Mouse (Mus musculus): ENCODE measurements around the gene Cdhr2. TPM values are rescaled to one million over a fixed set of nuclear protein-coding genes. Genes with fewer than 3 reads are reported as not detected.

Cdhr2 gene
- total RNA-seq, 2 experiments from 2014 or later: 0.07 TPM; not detected in 1

DNA sequence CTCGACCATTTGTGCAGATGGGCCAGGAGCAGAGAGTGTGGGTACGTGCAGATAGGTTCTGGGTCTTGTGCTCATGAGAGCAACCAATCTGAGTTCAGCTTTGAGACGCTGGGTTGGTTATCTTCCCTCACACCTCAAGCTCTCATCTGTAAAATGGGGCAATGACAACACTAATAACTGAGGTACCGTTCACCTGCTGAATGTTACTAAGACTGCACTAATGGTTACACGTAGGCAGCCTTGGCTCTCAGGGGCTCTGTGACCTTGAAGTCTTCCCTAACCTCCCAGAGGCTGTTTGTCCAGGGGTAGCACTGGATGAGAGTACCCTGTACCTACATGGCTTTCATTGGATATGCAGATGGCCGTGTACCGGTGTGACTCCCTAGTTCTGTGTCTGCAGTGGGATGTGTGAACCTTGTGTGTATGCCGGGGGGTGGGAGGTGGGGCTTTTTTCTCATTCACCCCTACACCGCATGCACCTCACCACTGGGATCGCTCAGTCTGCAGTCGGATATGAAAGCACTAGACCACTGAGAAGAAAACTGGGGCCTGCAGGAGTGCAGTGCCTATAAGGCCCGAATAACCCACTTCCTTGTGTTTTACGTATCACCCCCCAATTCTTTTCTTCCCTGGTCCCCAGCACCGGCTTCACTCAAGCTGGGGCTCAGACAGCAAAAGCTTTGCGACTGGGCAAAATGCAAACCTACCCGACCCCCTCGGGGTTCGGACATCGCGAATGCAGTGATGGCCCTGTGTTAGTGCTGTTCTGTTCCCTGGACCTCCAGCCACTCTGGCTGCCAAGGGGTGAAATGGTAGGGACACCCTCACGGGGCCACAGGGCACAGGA is 8.3 kb upstream of the Cdhr2 start:
- DNase-seq: no peak

DNA sequence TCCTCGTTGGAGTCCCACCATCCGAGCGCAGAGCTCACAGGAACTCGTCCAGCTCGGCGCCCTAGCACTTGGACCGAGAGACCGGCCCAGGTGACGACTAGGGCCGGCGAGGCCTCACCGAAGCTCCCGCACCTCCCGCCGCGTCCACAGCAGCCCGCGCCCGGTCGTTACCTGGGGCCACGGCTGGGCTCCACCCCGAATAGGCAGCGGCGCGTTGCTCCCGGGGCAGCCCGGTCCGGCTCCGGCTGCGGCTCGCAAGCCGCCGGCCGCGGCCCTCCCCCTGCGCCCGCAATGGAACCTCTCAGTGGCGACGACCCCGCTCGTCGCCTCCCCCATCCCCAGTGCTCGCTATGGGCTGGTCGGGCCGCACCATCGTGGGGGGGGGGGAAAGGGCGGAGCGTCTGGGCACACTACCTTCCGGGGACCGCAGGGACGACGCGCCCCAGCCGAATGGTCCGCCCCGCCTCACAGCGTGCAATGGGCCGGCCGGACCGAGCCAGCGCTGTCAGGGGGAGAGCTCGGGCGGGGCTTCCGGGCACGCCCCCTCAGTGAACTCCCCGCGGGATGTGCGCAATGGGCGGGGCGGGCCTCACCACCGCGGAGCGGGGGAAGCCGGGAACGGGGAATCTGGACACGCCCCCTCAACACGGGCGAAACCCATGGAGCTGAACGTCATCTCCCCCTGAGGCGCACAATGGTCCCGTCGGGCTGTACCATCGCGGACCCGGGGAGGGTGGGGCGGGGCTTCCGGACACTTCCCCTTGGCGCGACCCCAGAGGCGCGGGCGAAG is 7.5 kb upstream of the Cdhr2 start, which contains the start of gene Rnf44:
TSS of gene Rnf44 (minus strand) at position 350 of the 790 bp plus-strand sequence.
- peak; percentile 98 for DNase-seq

DNA sequence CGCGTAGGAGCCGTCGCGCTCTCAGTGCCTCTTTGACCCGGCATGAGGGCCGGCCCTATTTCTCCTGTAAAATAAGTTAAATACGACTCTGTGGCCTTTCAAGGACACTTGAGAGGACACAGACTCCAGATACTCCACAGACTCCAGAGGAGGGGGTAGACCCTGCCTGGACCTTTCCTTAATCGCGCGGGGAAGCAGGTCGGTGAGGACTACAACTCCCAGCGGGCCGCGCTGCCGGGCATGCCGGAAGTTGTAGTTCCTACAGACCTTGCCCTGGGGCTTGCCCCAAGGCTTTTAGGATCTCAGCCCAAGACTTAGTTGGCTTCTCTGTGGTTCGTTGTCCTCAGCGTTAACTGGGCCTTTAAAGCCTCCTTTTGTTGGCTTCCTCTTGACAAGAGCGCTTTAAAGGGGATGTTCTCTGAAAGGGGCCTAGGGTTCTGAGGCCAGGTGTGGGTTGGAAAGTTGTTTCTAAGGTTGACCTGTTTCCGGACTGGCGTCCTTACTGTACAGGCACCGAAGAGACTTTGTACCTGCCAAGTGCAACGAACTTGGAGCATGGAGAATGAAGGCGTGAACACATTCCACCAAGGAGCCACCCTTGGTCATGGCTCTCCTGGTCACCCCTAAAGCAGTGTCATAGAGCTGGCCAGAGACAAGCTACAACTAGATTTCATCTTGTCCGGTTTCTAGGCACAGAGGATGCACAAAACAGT is 6.8 kb upstream of the Cdhr2 start:
- peak; percentile 83 for DNase-seq

DNA sequence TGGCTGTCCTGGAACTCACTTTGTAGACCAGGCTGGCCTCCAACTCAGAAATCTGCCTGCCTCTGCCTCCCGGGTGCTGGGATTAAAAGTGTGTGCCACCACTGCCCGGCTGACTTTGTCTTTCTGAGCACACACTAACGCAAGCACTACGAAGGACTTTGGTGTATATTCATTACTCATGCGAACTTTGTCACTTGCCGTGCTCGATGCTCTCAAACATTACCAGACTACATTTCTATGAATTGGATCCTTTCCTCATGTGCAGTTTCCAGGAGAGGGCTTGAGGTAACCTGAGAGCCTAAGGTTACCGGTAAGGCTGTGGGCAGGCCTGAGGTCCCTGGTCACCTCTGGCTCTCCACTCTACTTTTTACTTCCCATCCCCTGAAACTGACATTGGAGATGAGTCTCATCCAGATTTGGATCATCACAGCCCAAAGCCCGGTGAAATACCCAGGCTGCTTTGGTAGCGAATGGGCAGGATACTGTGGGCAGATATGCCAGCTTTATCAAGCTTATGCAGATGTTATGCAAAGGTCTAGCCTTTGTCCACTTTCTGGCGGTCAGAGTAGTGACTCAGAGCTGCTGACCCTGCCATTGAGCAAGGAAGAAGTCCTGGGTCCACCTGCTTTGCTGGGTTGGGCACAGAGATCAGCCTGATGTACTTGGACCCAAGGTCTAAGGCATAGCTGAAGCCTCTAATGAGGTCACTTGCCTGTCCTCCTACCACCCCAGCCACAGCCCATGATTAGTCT is 5.6 kb upstream of the Cdhr2 start:
- DNase-seq: no peak

DNA sequence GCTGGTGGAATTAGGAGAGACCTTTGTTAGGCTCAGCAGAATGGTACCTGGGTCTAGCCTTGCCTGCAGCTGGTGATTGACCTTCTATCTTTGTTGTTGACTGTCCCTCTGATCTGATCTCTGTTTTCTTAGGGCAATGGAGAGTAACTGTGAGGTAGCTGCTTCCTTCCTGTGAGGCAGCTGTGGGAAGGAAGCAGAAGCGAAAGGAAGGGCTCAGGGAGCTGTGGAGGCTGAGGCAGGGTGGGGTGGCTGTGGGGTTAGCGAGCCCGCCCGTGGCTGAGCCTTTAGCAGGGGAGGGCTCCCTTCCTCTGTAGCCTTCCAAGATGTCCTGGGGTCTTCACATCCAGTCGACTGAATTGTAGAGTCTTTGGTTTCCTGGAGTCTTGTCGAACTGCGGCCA is 1.2 kb downstream of the Cdhr2 start:
- no peak for DNase-seq

DNA sequence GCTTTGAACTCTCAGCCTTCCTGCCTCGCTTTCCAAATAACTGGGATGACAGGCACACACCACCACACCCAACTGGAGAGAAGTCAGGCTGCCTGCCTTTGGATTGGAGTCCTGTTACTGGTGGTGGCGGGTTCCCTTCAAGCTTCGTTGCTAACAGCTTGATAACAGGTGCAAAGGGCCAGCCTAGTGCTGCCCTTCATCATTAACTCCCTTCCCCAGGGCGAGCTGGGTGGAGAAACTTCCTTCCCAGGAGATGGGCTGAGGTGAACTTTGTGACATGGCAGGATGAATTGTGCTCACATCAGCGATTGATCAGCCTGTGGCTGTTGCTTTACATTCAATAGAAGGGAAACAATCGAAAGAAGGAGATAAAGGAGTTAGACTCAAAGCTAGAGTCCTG is 3.6 kb downstream of the Cdhr2 start:
- no peak for DNase-seq

DNA sequence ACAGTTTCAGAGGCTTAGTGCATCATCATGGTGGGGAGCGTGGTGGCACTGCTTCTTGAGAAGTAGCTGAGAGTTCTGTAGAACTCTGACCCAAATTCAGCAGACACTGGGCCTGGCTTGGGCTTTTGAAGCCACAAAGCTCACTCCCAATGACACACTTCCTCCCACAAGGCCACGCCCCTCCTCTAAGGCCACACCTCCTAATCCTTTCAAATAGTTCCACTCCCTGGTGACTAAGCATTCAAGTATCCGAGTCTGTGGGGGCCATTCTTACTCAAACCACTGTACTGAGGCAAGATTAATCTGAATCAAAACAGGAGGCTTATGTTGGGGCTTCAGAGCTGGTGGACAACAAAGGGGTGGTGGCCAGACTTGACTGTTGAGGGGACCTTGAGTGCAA is 9.6 kb downstream of the Cdhr2 start:
- DNase-seq: no peak

DNA sequence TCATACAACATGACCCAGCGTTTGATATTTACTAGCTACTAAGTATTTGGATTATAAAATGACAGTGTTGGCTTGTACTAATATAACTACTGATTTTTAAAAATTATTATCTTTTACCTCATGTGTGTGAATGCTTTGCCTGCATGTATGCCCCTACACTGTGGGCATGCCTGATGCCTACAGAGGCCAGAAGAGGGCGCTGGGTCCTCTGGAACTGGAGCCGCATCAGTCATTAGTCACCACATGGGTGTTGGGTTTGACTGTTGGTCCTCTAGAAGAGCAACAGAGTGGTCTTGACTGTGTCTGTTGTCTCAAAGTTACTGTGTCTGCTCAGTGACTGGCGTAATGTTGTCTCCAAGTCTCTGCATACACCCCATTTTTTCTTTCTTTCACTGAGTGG is 13.1 kb downstream of the Cdhr2 start:
- DNase-seq: no peak

DNA sequence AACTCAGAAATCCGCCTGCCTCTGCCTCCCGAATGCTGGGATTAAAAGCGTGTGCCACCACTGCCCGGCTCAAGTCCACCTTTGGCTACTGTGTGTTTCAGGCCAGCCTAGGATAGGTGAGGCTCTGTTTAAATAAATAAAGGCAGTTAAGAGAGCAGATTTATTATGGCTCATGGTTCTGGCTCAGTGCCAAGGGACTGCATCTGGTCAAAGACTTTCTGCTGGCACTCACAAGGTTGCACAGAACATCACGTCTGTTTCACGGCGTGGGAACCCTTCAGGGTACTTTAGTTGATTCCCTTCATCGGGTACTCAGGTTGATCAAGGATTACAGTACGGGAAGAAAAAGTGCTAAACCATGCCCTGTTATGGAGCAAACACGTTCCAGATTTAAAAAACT is 13.7 kb downstream of the Cdhr2 start:
- DNase-seq: no peak

DNA sequence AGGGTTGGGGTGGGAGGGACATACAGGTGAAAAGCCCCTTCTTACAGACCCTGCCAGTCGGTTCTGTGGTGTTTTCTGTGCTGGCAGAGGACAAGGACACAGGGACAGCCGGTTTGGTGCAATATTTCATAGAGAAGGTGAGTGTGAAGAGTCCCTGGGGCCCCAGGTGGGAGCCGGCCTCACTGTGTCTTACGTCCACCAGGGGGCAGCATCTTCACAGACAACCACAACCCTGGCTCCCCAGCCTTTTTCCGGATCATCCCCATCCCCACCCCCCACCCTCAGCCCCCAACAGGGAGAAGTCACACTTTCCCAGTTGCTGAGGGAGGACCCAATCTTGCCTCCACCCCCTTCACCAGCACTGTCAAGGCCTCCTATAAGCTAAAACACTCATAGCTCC is 15.7 kb downstream of the Cdhr2 start:
- peak; percentile 40 for DNase-seq

DNA sequence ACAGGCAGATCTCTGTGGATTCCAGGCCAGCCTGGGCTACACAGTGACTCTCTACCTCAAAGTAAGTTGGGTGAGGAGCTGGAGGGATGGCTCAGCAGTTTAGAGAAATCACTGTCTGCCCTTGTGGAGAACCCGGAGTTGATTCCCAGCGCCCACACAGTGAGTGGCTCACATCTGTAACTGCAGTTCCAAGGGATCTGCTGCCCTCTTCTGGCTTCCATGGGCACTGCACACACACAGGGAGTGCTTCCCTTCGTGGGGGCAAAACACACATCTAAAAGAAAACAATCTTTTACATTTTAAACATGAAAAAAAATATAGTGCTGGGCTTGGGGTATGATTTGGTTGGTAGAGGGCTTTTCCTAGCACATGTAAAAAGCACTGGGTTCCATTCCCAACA is 21.9 kb downstream of the Cdhr2 start:
- no peak for DNase-seq

DNA sequence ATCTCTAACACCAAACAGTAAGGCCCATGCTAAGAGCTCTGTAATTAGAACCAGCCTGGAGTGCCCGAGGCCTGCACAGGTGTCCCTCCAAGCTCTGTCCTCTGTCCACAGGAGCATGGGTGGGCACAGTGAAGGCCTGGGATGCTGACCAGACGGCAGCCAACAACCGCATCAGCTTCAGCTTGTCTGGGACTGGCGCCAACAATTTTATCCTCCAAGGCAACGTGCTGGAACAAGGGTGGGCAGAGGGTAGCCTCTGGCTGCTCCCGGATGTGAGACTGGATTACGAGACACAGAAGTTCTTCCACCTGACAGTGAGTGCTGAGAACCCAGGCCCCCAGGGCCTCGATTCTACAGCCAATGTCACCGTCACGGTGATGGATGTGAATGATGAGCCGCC is 24.9 kb downstream of the Cdhr2 start:
- DNase-seq: no peak

DNA sequence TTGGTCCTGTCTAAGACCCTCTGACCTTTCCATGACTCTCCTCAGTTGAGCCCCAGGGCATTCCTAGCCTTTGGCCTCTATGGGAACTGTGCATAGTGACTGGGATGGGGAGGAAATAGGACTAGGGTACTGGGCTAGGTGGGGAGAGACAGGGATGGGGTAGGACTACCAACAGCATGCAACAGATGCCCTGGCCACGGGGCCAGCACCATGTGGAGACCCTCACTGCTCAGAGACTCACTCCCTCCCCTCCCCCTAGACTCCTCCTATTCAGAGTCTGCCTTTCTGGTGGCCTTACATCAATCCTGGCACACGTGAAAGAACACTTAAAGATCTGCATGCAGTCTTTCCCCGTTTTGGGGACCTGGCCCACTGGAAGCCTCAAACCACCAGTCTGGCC is 35.7 kb downstream of the Cdhr2 start:
- no peak for DNase-seq

DNA sequence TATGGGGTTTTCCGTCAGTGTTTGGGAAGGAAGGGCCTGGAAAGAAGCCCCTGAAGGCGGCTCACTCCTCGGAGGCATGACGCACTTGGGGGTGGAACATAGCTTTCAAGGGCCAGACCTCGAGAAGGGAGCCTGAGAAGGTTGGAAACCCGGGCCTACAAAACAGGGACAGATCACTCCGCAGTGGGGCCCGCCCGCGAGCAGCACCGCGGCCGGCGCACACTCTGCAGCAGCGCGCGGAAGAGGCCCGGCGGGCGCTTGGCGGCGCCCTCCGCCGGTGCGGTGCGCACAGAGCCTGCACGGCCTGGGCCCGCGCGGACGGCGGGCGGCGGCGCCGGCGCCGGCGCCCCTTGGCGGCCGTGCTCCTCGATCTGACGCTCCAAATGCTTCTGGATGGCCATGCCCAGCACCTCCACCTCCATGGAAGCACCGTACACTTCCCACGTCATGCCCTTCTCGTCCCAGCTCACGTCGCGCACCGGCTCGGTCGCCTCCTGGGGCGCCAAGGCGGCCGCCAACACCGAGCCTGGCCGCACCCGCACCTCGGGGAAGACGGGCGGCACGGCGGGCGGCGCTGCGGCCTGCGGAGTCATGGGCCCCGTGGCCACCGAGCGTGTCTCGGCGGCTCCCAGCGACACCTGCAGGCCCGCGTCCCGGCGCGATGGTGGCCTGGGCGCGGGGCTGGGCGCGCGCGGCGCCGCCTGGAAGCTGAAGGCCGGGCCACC is 36.4 kb downstream of the Cdhr2 start:
- DNase-seq: peak; percentile 23

DNA sequence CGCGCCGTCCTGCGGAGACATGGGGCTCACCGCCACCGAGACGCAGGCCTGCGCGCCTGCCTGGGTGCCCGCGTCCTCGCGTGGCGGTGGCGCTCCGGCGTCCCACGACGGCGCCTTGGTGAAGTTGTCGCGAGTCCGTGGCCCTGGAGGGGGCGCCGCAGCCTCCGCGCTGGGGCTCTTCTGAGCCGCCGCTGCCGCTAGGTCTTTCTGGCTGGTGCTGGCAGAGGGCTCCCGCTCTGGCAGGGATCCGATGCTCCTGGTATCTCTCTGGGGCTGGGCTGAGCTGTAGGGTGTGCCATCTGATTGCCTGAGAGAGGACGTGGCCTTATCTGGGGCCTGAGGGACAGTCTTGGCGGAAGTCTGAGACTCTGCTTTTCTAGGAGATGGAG is 36.9 kb downstream of the Cdhr2 start:
- DNase-seq: no peak

DNA sequence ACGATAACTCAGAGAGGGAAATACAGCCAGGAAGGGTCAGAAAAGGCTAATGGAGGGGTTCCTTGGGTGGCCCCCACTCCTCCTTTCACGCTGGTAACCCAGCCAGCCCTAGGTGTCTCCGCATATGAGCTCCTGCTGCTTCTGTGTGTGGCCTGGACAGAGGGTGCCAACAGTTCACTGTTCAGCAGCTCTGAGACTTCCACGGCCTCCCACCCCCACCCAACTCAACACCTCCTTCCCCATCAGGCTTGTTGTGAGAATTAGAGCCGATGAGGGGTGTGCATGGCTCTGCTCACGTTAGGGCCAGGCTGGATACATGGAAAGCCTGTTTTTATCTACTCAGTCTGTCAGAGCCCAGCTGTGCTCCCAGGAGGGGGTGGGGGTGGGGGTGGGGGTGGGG is 44.8 kb downstream of the Cdhr2 start:
- no peak for DNase-seq

DNA sequence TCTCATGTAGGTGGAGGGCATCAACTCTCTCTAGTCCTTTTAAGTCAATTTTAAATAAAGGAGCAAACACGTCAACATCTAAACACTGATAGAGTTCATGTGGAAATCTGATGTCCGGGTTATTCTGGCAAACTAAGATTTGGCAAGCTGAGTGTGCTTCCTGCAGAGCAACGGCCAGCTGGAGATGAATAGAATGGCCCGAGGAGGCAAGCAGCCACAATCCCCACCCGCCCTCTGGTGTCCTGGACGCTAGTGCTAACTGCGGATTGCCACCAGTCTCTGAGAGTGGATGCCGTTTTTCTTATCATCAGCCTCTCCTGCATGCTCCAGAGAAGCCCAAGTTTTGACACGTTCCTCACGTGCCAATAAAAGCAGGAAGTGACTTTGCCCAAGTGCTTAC is 45.6 kb downstream of the Cdhr2 start:
- no peak for DNase-seq

DNA sequence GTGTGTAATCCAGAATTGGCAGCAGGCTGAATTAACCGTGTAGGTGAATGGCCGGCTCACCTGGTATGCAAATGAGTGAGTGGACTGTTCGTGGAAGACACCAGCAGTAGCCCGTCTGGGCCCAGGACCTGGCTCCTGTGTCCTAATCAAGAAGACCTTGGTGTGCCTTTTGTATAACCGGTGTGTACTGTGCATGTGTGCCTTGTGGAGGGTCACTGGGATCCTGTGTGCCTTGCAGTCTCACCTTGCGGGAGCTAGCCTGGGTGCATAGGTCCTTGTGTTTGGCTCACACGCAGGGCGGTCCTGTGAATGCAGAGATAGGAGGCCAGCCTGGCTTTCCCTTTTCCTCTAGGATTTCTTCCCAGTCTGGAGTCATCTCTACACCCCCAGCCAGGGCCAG is 46.9 kb downstream of the Cdhr2 start:
- no peak for DNase-seq

DNA sequence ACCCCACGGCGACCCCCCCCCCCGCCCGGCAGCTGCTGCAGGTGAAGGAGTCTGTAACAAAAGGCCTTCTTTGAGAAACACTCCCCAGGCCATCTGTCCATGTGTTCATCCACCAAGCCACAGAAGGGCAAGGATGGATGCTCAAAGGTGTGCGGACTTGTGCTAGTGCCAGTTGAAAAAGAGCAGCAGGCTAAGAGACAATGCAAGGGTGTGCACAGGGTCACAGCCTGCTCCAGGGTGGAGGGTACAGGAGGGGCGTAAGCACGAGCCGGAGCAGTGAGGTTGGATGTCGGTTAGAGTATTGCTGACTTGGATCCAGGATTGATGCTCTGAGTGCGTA is 47.4 kb downstream of the Cdhr2 start:
- no peak for DNase-seq

DNA sequence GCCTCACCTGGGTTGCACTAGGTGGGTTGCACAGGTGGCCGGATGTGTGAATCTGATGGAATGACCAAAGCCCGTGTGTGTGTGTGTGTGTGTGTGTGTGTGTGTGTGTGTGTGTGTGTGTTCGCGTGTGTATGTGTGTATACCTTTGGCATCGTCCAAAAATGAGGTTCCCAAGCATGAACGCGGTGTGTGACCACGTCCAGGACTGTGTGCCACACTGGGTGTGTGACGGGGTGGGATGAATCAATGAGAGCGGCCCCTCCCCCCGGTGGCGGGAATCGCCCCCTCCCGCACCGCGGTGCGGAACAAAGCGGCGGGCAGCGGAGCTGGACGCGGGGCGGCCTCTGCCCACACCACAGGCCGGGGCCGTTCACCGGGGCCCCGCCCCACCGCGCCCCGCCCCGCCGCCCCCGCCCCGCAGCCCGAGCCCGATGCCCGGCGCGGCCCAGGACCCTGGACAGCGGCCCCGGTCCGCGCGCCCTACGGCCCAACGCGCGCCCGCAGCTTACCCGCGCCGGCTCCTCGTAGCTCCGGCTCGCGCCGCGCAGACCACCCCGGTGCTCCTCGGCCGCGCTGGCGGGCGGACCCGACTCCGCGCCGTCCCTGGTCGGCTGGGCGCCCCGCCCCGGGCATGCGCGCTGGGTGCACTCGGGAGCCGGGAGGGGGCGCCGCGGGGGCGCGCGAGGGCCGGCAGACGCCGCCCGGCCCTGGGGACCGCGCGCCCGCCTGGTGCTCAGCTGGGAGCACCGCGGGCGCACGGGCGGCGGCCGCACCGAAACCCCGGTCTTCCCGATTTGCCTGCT is 48.0 kb downstream of the Cdhr2 start:
- DNase-seq: peak; percentile 48
